Mouse (Mus musculus): ENCODE measurements around the gene Peli2. TPM values are rescaled to one million over a fixed set of nuclear protein-coding genes. Genes with fewer than 3 reads are reported as not detected.
A peak's percentile ranks its signal among the peaks of the same experiment; 100 is the strongest.

Peli2 gene
- polyA plus RNA-seq, 1 experiment from 2014 or later, result 7.3 TPM

GRCm38 (mm10) chr14:48257759-48258158 is 137.1 kb downstream of the Peli2 start:
- TF ChIP-seq CTCF (IDR thresholded peaks at IDR 0.05; ENCODE audit: low read depth), result no peak
- no peak overlapping the region for H3K4me2 ChIP-seq (ENCODE audit: low read length)
- H3K4me1 ChIP-seq (replicated peaks; ENCODE audit: insufficient read depth, low read length), result no peaks in the 10 kb centered on the region
- H3K9ac ChIP-seq (ENCODE audit: low read depth, low read length), result no peak overlapping the region
- ATAC-seq (replicated peaks; ENCODE audit: low FRiP score, low read depth) (no peak), DNase-seq (ENCODE audit: low spot score) (peak; percentile 28)
- H3K27me3 ChIP-seq (ENCODE audit: insufficient read depth, low read length), result no peaks in the 10 kb centered on the region
- 58% methylated on average over 7 of the region's 7 CpGs for WGBS
- H3K36me3 ChIP-seq (ENCODE audit: insufficient read depth, low read length), result peaks cover 7% of the 10 kb centered on the region; the same call in 1 of the 2 replicates
- H3K4me3 ChIP-seq (replicated peaks; ENCODE audit: low read depth, low read length), result no peak overlapping the region
- no peak overlapping the region for H3K27ac ChIP-seq
- no peaks in the 10 kb centered on the region for H3K9me3 ChIP-seq (replicated peaks; ENCODE audit: low read length)

GRCm38 (mm10) chr14:48258696-48259366 is 138.2 kb downstream of the Peli2 start:
- Histone ChIP-seq H3K4me3 (replicated peaks; ENCODE audit: low read depth, low read length) (no peak overlapping the region), H3K27ac (no peak overlapping the region), H3K27me3 (ENCODE audit: insufficient read depth, low read length) (no peaks in the 10 kb centered on the region), H3K4me1 (replicated peaks; ENCODE audit: insufficient read depth, low read length) (no peaks in the 10 kb centered on the region), H3K36me3 (ENCODE audit: insufficient read depth, low read length) (peaks cover 7% of the 10 kb centered on the region; the same call in 1 of the 2 replicates), H3K4me2 (ENCODE audit: low read length) (no peak overlapping the region), H3K9ac (ENCODE audit: low read depth, low read length) (no peak overlapping the region), H3K9me3 (replicated peaks; ENCODE audit: low read length) (no peaks in the 10 kb centered on the region)
- WGBS, result 67% methylated on average over 10 of the region's 10 CpGs
- DNase-seq (ENCODE audit: low spot score) (no peak), ATAC-seq (replicated peaks; ENCODE audit: low FRiP score, low read depth) (no peak)
- no peak for TF ChIP-seq CTCF (IDR thresholded peaks at IDR 0.05; ENCODE audit: low read depth)

- no peaks in the 10 kb centered on the region for H3K4me1 ChIP-seq (replicated peaks; ENCODE audit: insufficient read depth, low read length)
- H3K9ac ChIP-seq (ENCODE audit: low read depth, low read length), result no peak overlapping the region
- DNase-seq (ENCODE audit: low spot score), result no peak
- H3K36me3 ChIP-seq (ENCODE audit: insufficient read depth, low read length), result no peaks in the 10 kb centered on the region
- no peak overlapping the region for H3K27ac ChIP-seq
- no peak for TF ChIP-seq CTCF (IDR thresholded peaks at IDR 0.05; ENCODE audit: low read depth)
- H3K27me3 ChIP-seq (ENCODE audit: insufficient read depth, low read length), result no peaks in the 10 kb centered on the region
- H3K4me2 ChIP-seq (ENCODE audit: low read length), result no peak overlapping the region
- H3K9me3 ChIP-seq (replicated peaks; ENCODE audit: low read length), result no peaks in the 10 kb centered on the region
- no peak for ATAC-seq (replicated peaks; ENCODE audit: low FRiP score, low read depth)
- 94% methylated on average over 4 of the region's 4 CpGs for WGBS
- no peak overlapping the region for H3K4me3 ChIP-seq (replicated peaks; ENCODE audit: low read depth, low read length)
Measured at GRCm38 (mm10) chr14:48263146-48263545, 142.5 kb downstream of the Peli2 start.

- ATAC-seq (replicated peaks; ENCODE audit: low FRiP score, low read depth) (no peak), DNase-seq (ENCODE audit: low spot score) (no peak)
- Histone ChIP-seq H3K9ac (ENCODE audit: low read depth, low read length) (no peak overlapping the region), H3K27me3 (ENCODE audit: insufficient read depth, low read length) (no peaks in the 10 kb centered on the region), H3K9me3 (replicated peaks; ENCODE audit: low read length) (no peaks in the 10 kb centered on the region), H3K4me1 (replicated peaks; ENCODE audit: insufficient read depth, low read length) (no peaks in the 10 kb centered on the region), H3K4me3 (replicated peaks; ENCODE audit: low read depth, low read length) (no peak overlapping the region), H3K27ac (no peak overlapping the region), H3K36me3 (ENCODE audit: insufficient read depth, low read length) (no peaks in the 10 kb centered on the region), H3K4me2 (ENCODE audit: low read length) (no peak overlapping the region)
- TF ChIP-seq CTCF (IDR thresholded peaks at IDR 0.05; ENCODE audit: low read depth), result no peak
- WGBS, result 89% methylated on average over 6 of the region's 6 CpGs
Measured at GRCm38 (mm10) chr14:48266710-48267109, 146.1 kb downstream of the Peli2 start.

- Histone ChIP-seq H3K27me3 (ENCODE audit: insufficient read depth, low read length) (no peaks in the 10 kb centered on the region), H3K4me3 (replicated peaks; ENCODE audit: low read depth, low read length) (no peak overlapping the region), H3K27ac (no peak overlapping the region), H3K9me3 (replicated peaks; ENCODE audit: low read length) (no peaks in the 10 kb centered on the region), H3K4me1 (replicated peaks; ENCODE audit: insufficient read depth, low read length) (no peaks in the 10 kb centered on the region), H3K9ac (ENCODE audit: low read depth, low read length) (no peak overlapping the region), H3K36me3 (ENCODE audit: insufficient read depth, low read length) (no peaks in the 10 kb centered on the region), H3K4me2 (ENCODE audit: low read length) (no peak overlapping the region)
- DNase-seq (ENCODE audit: low spot score), result no peak
- TF ChIP-seq CTCF (IDR thresholded peaks at IDR 0.05; ENCODE audit: low read depth), result no peak
- no peak for ATAC-seq (replicated peaks; ENCODE audit: low FRiP score, low read depth)
- WGBS, result 68% methylated on average over 1 of the region's 1 CpGs
Measured at GRCm38 (mm10) chr14:48278291-48278690, 157.7 kb downstream of the Peli2 start.

GRCm38 (mm10) chr14:48286949-48287348 is 166.3 kb downstream of the Peli2 start:
- no peak for TF ChIP-seq CTCF (IDR thresholded peaks at IDR 0.05; ENCODE audit: low read depth)
- WGBS, result 81% methylated on average over 5 of the region's 5 CpGs

GRCm38 (mm10) chr14:48287581-48287980 is 167.0 kb downstream of the Peli2 start:
- Histone ChIP-seq H3K27ac (no peak overlapping the region), H3K9me3 (replicated peaks; ENCODE audit: low read length) (no peaks in the 10 kb centered on the region), H3K9ac (ENCODE audit: low read depth, low read length) (no peak overlapping the region), H3K36me3 (ENCODE audit: insufficient read depth, low read length) (no peaks in the 10 kb centered on the region), H3K4me1 (replicated peaks; ENCODE audit: insufficient read depth, low read length) (no peaks in the 10 kb centered on the region; the same call in 1 of the 2 replicates), H3K4me3 (replicated peaks; ENCODE audit: low read depth, low read length) (no peak overlapping the region), H3K4me2 (ENCODE audit: low read length) (no peak overlapping the region), H3K27me3 (ENCODE audit: insufficient read depth, low read length) (no peaks in the 10 kb centered on the region)
- ATAC-seq (replicated peaks; ENCODE audit: low FRiP score, low read depth) (no peak), DNase-seq (ENCODE audit: low spot score) (no peak)
- 73% methylated on average over 4 of the region's 4 CpGs for WGBS
- no peak for TF ChIP-seq CTCF (IDR thresholded peaks at IDR 0.05; ENCODE audit: low read depth)

More at GRCm38 (mm10) chr14:48286949-48287348, 166.3 kb downstream of the Peli2 start:
- DNase-seq (ENCODE audit: low spot score), result no peak
- Histone ChIP-seq H3K4me3 (replicated peaks; ENCODE audit: low read depth, low read length) (no peak overlapping the region), H3K9me3 (replicated peaks; ENCODE audit: low read length) (no peaks in the 10 kb centered on the region), H3K4me1 (replicated peaks; ENCODE audit: insufficient read depth, low read length) (no peaks in the 10 kb centered on the region; the same call in 1 of the 2 replicates), H3K9ac (ENCODE audit: low read depth, low read length) (no peak overlapping the region), H3K27me3 (ENCODE audit: insufficient read depth, low read length) (no peaks in the 10 kb centered on the region), H3K4me2 (ENCODE audit: low read length) (no peak overlapping the region), H3K36me3 (ENCODE audit: insufficient read depth, low read length) (no peaks in the 10 kb centered on the region), H3K27ac (no peak overlapping the region)
- no peak for ATAC-seq (replicated peaks; ENCODE audit: low FRiP score, low read depth)
